Mouse (Mus musculus) lung, postnatal 0 days (tissue): ENCODE data around the gene Scn4a.

Experiments
- CTCF ChIP-seq: IDR thresholded peaks from 2 replicates; pipeline ENCODE4 v1.5.1; 2016; ENCODE audit warnings: antibody characterized with exemption, mild to moderate bottlenecking
- EP300 ChIP-seq: IDR thresholded peaks from 2 replicates; pipeline ENCODE4 v1.6.1; 2016; ENCODE audit warnings: antibody characterized with exemption, mild to moderate bottlenecking, control low read depth

- TF ChIP-seq CTCF = no peak
- no peak for TF ChIP-seq EP300
Observed at GRCm38 (mm10) chr11:106364712-106365111, 11.6 kb upstream of the Scn4a start.
